Mouse (Mus musculus) c-Kit-positive CD71-negative TER-119-negative erythroid progenitor cells, embryonic 14.5 days (primary cell): ENCODE results near the gene Hist1h2bc.

ENCODE experiments used
- DNase-seq: peaks from one replicate; pipeline ENCODE4 v3.0.0-alpha.2; 2013; ENCODE audit warnings: low read depth

Hist1h2bc gene

DNA sequence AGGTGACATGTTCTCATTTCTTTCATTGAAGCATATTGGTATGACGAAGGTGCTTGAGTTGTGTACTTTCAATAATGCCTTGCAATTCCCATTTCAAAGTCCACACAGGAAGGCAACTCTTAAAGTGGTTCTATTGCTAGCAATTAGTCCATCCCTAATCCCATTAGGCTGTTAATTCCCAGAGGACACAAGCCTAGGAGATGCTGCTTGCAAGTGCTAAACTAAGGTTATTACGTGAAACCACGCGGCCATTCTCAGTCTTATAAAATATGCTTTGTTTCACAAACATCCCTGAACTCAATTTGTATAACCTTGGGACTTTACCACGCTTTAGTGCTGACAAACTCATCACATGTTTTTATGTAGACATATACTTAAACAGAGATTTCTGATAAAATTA is 53.1 kb downstream of the Hist1h2bc start:
- no peak for DNase-seq

DNA sequence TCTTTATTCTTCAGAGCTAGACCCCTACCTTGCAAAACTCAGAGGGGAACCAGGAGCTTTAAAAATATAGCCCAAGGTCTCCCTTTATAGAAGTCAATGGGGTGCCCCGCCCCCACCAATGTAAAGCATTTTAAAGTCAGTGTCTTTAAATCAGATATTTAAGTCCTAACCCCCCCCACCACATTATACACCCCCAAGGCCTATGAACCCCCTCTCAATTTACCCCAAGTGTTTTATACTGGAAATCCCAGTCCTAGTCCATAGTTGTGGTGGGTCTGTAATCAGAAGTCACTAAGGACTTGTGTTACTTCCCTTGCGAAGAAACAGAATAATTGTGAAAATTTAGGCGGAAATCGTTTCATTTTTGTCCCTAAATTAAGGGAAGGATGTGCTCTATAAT is 54.0 kb downstream of the Hist1h2bc start:
- no peak for DNase-seq

DNA sequence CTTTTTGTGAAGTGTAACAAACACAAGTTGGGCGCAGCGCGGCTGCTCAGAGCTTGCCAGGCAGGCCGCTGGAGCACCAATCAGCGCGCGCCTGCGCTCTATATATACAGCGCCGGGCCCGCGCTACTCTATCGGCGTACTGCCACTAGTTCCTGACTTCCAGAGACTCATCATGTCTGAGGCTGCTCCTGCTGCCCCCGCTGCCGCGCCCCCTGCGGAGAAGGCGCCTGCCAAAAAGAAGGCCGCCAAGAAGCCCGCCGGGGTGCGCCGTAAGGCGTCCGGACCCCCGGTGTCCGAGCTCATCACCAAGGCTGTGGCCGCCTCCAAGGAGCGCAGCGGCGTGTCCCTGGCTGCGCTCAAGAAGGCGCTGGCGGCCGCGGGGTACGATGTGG is 54.7 kb downstream of the Hist1h2bc start, which contains the start of gene Hist1h1c:
Hist1h1c (plus strand) TSS at position 132 of the 392 bp plus-strand sequence.
- DNase-seq = peak; percentile 88

DNA sequence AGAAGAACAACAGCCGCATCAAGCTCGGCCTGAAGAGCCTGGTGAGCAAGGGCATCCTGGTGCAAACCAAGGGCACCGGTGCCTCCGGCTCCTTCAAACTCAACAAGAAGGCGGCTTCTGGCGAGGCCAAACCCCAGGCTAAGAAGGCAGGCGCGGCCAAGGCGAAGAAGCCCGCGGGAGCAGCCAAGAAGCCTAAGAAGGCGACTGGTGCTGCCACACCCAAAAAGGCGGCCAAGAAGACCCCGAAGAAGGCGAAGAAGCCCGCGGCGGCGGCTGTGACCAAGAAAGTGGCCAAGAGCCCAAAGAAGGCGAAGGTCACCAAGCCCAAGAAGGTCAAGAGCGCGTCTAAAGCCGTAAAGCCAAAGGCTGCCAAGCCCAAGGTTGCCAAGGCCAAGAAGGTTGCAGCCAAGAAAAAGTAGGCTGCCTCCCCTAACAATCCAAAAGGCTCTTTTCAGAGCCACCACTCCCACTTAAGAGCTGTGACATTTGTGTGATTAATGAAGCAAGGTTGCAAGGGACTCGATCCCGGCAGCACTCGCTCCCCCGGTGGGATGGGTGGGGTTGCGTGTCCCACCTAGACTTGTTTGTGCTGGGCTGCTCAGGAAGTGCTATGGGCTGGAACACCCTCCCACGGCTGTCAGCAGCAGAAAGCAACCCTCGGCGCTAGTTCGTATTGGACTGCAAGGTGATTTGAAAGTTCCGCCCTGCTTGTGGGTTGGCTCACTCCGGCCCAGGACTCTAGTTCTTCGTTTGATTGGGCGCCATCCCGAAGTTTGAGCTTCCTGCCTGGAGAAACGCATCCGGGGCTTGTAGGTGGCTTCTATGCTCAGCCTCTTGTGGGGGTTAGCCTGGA is 55.3 kb downstream of the Hist1h2bc start:
- no peak for DNase-seq

DNA sequence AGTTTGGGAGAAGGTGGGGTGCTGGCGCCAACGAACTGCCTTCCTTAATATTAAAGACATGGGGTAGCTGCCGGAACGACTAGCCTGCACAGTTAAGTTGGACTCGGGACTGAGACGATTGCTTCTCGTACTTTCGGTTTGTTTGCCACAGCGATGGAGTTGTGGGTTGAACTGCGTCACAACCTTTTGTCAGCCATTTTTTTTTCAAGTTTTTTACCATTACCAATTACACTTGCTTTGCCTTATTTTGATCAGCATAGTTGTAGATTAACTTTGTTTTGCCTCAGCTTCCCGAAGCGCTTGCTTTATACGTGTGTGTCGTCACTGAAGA is 55.9 kb downstream of the Hist1h2bc start:
- DNase-seq = no peak

DNA sequence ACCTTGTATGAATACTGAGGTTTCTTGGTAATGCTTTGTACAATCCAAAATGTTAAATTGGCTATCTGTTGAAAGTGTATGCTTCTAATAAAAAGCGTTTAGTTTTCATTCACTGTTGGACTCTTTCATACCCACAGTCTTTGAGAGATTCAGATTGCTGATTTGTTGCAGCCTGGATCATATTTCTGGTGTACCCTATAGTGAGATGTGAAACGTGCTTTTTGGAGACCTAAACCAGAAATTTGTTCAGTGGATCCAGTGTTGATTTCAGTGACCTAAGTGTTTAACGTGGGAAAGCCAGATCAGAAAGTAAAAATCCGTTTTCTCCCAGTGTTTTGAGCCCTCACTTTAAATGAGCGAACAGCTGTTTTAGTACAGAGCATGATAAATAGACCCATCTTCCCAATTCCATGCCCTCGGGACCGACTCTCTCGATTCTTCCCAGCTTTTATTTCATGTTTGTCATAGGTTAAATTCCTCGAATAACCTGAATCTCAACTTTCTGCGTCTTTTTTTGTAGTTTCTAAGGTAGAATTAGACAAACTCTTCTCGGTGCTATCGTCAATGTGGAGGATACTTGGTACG is 56.3 kb downstream of the Hist1h2bc start:
- no peak for DNase-seq

DNA sequence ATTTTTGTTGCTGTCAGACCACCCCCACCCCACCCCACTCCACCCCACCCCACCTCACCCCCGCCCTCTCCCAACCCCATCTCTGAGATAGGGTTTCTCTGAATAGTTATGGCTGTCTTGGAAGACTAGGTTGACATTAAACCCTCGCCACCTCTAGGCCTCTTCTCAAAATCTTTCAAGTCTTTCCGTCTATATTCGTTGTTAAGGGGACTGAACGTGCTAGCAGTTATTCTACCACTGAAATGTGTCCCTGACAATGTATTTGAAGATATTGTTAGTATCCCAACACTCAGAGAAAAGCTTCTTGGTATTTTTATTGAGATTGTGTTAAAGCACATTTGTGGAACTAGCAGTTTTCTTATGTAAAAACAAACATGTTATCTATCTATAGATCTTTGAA is 56.9 kb downstream of the Hist1h2bc start:
- no peak for DNase-seq

DNA sequence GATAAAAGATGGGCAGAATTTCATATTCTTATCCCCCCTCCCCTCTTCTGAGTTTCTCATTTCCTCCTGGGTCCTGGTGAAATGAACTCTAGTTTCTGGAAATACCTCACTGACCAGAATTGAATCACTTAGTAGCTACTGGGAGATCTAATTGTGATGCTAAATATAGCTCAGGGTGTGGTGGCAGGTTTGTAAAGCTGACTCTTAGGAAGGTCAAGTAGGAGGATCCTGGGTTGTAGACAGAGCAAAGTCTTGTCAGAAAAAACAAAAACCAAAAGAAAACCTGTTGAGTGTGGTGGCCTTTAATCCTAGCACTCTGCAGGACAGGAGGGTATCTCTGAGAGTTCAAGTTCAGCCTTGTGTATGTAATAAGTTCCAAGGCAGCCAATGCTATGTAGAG is 58.0 kb downstream of the Hist1h2bc start:
- DNase-seq = no peak
